Mouse (Mus musculus) urinary bladder, adult 2 months (tissue): ENCODE measurements around the gene Gm11397. TPM values are rescaled to one million over a fixed set of nuclear protein-coding genes. Genes with fewer than 3 reads are reported as not detected.
"Not testable (repeated sequence)": the region's sequence is repeated elsewhere in the genome, so short reads cannot be mapped to it uniquely, and the experiment has no call there.

Experiments
- DNase-seq: peaks from one replicate; pipeline ENCODE4 v3.0.0; 2022; ENCODE audit warnings: low spot score
- polyA plus RNA-seq: library from polyadenylated mRNA; depleted of rRNA; stranded (reverse); fragments of >200 nt; gene quantifications from 2 replicates; pipeline ENCODE4 v1.2.3, GENCODE M21; 2012; rRNA removed

Gm11397 gene
- polyA plus RNA-seq: not detected in 2 replicates

DNA sequence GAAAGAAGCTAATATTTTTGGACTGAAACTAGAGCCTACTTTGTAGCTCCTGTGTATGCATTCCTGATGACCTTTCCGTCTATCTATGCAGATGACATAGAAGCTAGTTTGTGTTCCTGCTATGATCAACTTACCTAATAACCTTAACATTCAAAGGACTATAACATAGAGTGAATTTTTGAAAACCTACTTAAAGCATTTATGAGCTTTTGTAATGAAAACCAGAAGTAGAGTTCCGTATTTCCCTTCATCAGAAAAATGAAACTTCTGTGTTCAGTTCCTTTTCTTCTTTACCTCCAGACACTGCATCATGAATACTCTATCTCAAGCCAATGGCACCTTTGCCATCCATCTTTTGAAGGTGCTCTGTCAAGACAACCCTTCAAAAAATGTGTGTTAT, at the start of gene Gm11397:
TSS of gene Gm11397 (plus strand) at position 301 of the 400 bp plus-strand sequence.
- not testable (repeated sequence) for DNase-seq

DNA sequence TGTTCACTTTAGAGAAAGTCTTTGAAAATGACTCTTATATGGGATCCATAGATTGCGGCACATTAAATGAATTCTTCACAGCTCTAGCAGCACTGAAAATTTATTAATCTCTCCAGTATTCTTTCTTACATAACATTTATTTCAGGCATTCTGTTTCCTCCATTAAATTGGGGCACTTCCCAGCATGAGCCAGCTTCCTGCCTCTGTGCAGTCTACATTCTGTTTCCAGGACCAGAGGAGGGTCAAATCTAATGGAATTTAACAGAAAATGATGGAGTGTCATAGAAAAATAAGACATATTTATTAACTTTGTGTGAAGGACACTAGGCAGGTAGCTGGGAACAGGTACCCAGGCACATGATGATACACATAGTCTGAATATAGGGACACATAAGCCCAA, 38.9 kb upstream of the Gm11397 start:
- DNase-seq: not testable (repeated sequence)

DNA sequence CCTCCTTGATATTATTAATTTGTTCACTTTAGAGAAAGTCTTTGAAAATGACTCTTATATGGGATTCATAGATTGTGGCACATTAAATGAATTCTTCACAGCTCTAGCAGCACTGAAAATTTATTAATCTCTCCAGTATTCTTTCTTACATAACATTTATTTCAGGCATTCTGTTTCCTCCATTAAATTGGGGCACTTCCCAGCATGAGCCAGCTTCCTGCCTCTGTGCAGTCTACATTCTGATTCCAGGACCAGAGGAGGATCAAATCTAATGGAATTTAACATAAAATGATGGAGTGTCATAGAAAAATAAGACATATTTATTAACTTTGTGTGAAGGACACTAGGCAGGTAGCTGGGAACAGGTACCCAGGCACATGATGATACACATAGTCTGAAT, 37.2 kb downstream of the Gm11397 start:
- DNase-seq: not testable (repeated sequence)

Other genes with a start within 250 kb of the Gm11397 start
- not detected in 2 replicates for gene Serpinb9c, start 236.0 kb upstream of the Gm11397 start, polyA plus RNA-seq
- not detected in 2 replicates for gene Serpinb9d, start 202.8 kb upstream of the Gm11397 start, polyA plus RNA-seq
- gene Serpinb9e, start 146.1 kb upstream of the Gm11397 start, polyA plus RNA-seq: not detected in 2 replicates
- gene Serpinb9f, start 71.7 kb upstream of the Gm11397 start, polyA plus RNA-seq: 0.04 TPM in 1 of 2 replicates, not detected in the other
- gene Serpinb9g, start 89.0 kb downstream of the Gm11397 start, polyA plus RNA-seq: not detected in 2 replicates